Mouse (Mus musculus) midbrain, embryonic 11.5 days (tissue): Measurements from ENCODE around the gene Tectb. TPM values are rescaled to one million over a fixed set of nuclear protein-coding genes. Genes with fewer than 3 reads are reported as not detected.

Experiments used
- ATAC-seq: fragments of 200-750 bp; cut with Nextera tagmentation; 2 replicates; pipeline ENCODE4 v1.8.0; 2017; ENCODE audit warnings: moderate TSS enrichment, moderate library complexity; ENCODE audit not compliant: low FRiP score
- DNase-seq: peaks from one replicate; pipeline ENCODE4 v3.0.0; 2015; ENCODE audit warnings: low spot score; ENCODE audit errors: missing footprints
- H3K27ac ChIP-seq: fragments of 300-500 bp; sonication (generic); 2 replicates; pipeline ENCODE4 v1.5.1; 2014; ENCODE audit warnings: low read depth, low read length
- H3K27me3 ChIP-seq: fragments of 300-500 bp; sonication (generic); 2 replicates; pipeline ENCODE4 v1.6.1; 2014; ENCODE audit warnings: mild to moderate bottlenecking, low read length, moderate library complexity, mixed read lengths; ENCODE audit not compliant: control insufficient read depth, insufficient read depth
- H3K36me3 ChIP-seq: fragments of 300-500 bp; sonication (generic); 2 replicates; pipeline ENCODE4 v1.6.1; 2014; ENCODE audit warnings: mild to moderate bottlenecking, low read length, moderate library complexity, mixed read lengths; ENCODE audit not compliant: control insufficient read depth, insufficient read depth
- H3K4me1 ChIP-seq: fragments of 300-500 bp; sonication (generic); 2 replicates; pipeline ENCODE4 v1.6.1; 2014; ENCODE audit warnings: low read length; ENCODE audit not compliant: control insufficient read depth, insufficient read depth
- H3K4me2 ChIP-seq: fragments of 300-500 bp; sonication (generic); 2 replicates; pipeline ENCODE4 v1.6.1; 2014; ENCODE audit warnings: mild to moderate bottlenecking, moderate library complexity
- H3K4me3 ChIP-seq: fragments of 300-500 bp; sonication (generic); 2 replicates; pipeline ENCODE4 v1.5.1; 2014; ENCODE audit warnings: low read depth, low read length
- H3K9ac ChIP-seq: fragments of 300-500 bp; sonication (generic); 2 replicates; pipeline ENCODE4 v1.6.1; 2014; ENCODE audit warnings: low read length
- H3K9me3 ChIP-seq: fragments of 300-500 bp; sonication (generic); 2 replicates; pipeline ENCODE4 v1.6.1; 2016; ENCODE audit warnings: low read length; ENCODE audit not compliant: control insufficient read depth
- WGBS: fragments of 180-500 bp; shearing (Covaris S2); extraction: QIAGEN DNeasy Blood & Tissue Kit; methylation state at CpG from one replicate; pipeline ENCODE4 v1.1.7; 2014; 5-methylcytosine and 5-hydroxymethylcytosine counted together
- polyA plus RNA-seq: library from polyadenylated mRNA; unstranded; fragments of >200 nt; fragmentation: Nextera tagmentation; extraction: Ambion mirVana; gene quantifications from 2 replicates; pipeline ENCODE4 v1.2.1, GENCODE M21; 2014

The Tectb gene
- polyA plus RNA-seq, 1 experiment from 2014 or later: 0.05 TPM

GRCm38 (mm10) chr19:55158606-55159005 is 21.9 kb upstream of the Tectb start:
- Histone ChIP-seq H3K4me2 (no peak overlapping the region), H3K4me1 (no peaks in the 10 kb centered on the region), H3K27me3 (no peaks in the 10 kb centered on the region), H3K27ac (no peak overlapping the region), H3K36me3 (no peaks in the 10 kb centered on the region), H3K9ac (no peak overlapping the region), H3K9me3 (no peaks in the 10 kb centered on the region), H3K4me3 (no peak overlapping the region)
- DNase-seq (no peak), ATAC-seq (no peak)
- WGBS: 74% methylated on average over 8 of the region's 8 CpGs

- DNase-seq (no peak), ATAC-seq (no peak)
- Histone ChIP-seq H3K9ac (no peak overlapping the region), H3K4me2 (no peak overlapping the region), H3K36me3 (no peaks in the 10 kb centered on the region), H3K4me1 (no peaks in the 10 kb centered on the region), H3K27ac (no peak overlapping the region), H3K9me3 (no peaks in the 10 kb centered on the region), H3K4me3 (no peak overlapping the region), H3K27me3 (no peaks in the 10 kb centered on the region)
- 89% methylated on average over 6 of the region's 6 CpGs for WGBS
Observed at GRCm38 (mm10) chr19:55159826-55160225, 20.7 kb upstream of the Tectb start.

GRCm38 (mm10) chr19:55162271-55162670 is 18.3 kb upstream of the Tectb start:
- H3K27ac ChIP-seq: no peak overlapping the region
- 78% methylated on average over 4 of the region's 4 CpGs for WGBS
- H3K9me3 ChIP-seq: no peaks in the 10 kb centered on the region
- no peak overlapping the region for H3K4me3 ChIP-seq
- H3K4me2 ChIP-seq: no peak overlapping the region
- no peaks in the 10 kb centered on the region for H3K27me3 ChIP-seq
- H3K4me1 ChIP-seq: no peaks in the 10 kb centered on the region
- H3K36me3 ChIP-seq: no peaks in the 10 kb centered on the region
- DNase-seq (no peak), ATAC-seq (no peak)
- no peak overlapping the region for H3K9ac ChIP-seq

DNA sequence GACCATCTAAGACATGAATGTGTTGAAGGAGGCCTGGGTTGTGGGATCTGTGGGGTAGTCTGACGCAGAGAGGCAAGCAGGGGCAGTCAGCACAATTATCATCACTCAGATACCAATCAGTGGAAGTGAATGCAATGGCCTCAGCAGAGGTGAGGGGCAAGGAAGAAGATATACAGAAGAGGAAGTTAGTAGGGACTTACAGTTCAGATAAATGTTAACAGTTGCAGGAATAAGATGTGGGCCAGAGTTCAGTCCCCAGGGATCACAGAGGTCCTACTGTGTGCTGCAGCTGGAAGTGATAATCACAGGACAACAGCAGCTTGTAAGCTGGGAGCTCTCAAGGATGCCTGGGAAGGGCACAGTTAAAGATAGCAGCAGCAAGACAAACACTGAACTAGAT is 16.4 kb upstream of the Tectb start:
- Histone ChIP-seq H3K27me3 (no peaks in the 10 kb centered on the region), H3K9me3 (no peaks in the 10 kb centered on the region; the same call in 1 of the 2 replicates), H3K4me1 (no peaks in the 10 kb centered on the region), H3K4me2 (no peak overlapping the region), H3K9ac (no peak overlapping the region), H3K27ac (no peak overlapping the region), H3K4me3 (no peak overlapping the region), H3K36me3 (no peaks in the 10 kb centered on the region)
- ATAC-seq (no peak), DNase-seq (no peak)
- WGBS: 87% methylated on average over 1 of the region's 1 CpGs

DNA sequence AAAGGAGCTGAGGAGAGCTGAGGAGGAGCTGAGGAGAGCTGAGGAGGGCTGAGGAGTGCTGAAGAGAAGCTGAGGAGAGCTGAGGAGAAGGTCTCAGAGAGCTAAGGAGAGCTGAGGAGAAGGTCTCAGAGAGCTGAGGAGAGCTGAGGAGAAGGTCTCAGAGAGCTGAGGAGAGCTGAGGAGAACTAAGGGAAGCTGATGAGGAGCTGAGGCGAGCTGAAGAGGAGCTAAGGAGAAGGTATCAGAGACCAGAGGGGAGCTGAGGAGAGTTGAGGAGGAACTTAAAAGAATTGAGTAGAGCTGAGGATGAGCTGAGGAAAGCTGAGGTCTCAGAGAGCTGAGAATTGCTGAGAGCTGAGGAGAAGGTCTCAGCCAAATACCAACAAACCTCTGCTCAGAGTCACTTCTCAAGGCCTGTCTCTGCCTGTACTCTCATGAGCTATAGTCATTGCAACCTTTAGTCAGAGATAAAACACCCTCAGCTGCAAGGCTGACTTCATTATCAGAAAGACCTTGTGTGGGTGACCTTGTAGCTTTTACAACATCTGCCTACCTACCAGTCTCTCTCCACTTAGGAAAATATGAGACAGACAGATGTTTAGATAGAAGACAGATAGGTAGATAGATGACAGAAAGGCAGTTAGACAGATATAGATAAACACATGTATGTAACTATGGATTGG is 15.2 kb upstream of the Tectb start:
- ATAC-seq: no peak
- Histone ChIP-seq H3K36me3 (no peaks in the 10 kb centered on the region), H3K9me3 (peaks cover 3% of the 10 kb centered on the region; the same call in 1 of the 2 replicates), H3K27me3 (no peaks in the 10 kb centered on the region), H3K27ac (no peak overlapping the region), H3K4me1 (no peaks in the 10 kb centered on the region), H3K4me2 (no peak overlapping the region), H3K9ac (no peak overlapping the region), H3K4me3 (no peak overlapping the region)
- no peak for DNase-seq
- WGBS: 73% methylated on average over 1 of the region's 1 CpGs

- Histone ChIP-seq H3K9ac (no peak overlapping the region), H3K27ac (no peak overlapping the region), H3K27me3 (no peaks in the 10 kb centered on the region), H3K4me2 (no peak overlapping the region), H3K4me1 (no peaks in the 10 kb centered on the region), H3K4me3 (no peak overlapping the region), H3K9me3 (peaks cover 3% of the 10 kb centered on the region; the same call in 1 of the 2 replicates), H3K36me3 (no peaks in the 10 kb centered on the region)
- DNase-seq (no peak), ATAC-seq (no peak)
- 82% methylated on average over 4 of the region's 4 CpGs for WGBS
Observed at GRCm38 (mm10) chr19:55165954-55166353, 14.6 kb upstream of the Tectb start.

- no peak overlapping the region for H3K4me3 ChIP-seq
- no peak overlapping the region for H3K4me2 ChIP-seq
- H3K27ac ChIP-seq: no peak overlapping the region
- H3K27me3 ChIP-seq: no peaks in the 10 kb centered on the region
- H3K4me1 ChIP-seq: no peaks in the 10 kb centered on the region
- no peaks in the 10 kb centered on the region for H3K36me3 ChIP-seq
- DNase-seq: no peak
- H3K9ac ChIP-seq: no peak overlapping the region
- peaks cover 3% of the 10 kb centered on the region; the same call in 1 of the 2 replicates for H3K9me3 ChIP-seq
- ATAC-seq: no peak
- 88% methylated on average over 2 of the region's 2 CpGs for WGBS
Observed at GRCm38 (mm10) chr19:55166741-55167140, 13.8 kb upstream of the Tectb start.

- H3K4me2 ChIP-seq: no peak overlapping the region
- no peaks in the 10 kb centered on the region for H3K27me3 ChIP-seq
- no peak overlapping the region for H3K4me3 ChIP-seq
- no peaks in the 10 kb centered on the region for H3K36me3 ChIP-seq
- ATAC-seq (no peak), DNase-seq (no peak)
- whole genome bisulfite sequencing: 68% methylated on average over 2 of the region's 2 CpGs
- H3K9me3 ChIP-seq: peaks cover 3% of the 10 kb centered on the region; the same call in 1 of the 2 replicates
- no peak overlapping the region for H3K27ac ChIP-seq
- no peak overlapping the region for H3K9ac ChIP-seq
- no peaks in the 10 kb centered on the region for H3K4me1 ChIP-seq
Observed at GRCm38 (mm10) chr19:55167741-55168140, 12.8 kb upstream of the Tectb start.

GRCm38 (mm10) chr19:55168360-55168759 is 12.2 kb upstream of the Tectb start:
- no peak for ATAC-seq

More at GRCm38 (mm10) chr19:55168360-55168759, 12.2 kb upstream of the Tectb start:
- Histone ChIP-seq H3K9me3 (peaks cover 3% of the 10 kb centered on the region; the same call in 1 of the 2 replicates), H3K27me3 (no peaks in the 10 kb centered on the region), H3K36me3 (no peaks in the 10 kb centered on the region), H3K4me1 (no peaks in the 10 kb centered on the region), H3K4me2 (no peak overlapping the region), H3K9ac (no peak overlapping the region), H3K4me3 (no peak overlapping the region), H3K27ac (no peak overlapping the region)
- 76% methylated on average over 6 of the region's 6 CpGs for WGBS
- no peak for DNase-seq
